Mouse (Mus musculus): ENCODE results near the gene Serpina1c.
"Not testable (repeated sequence)": the region's sequence is repeated elsewhere in the genome, so short reads cannot be mapped to it uniquely, and the experiment has no call there.

The Serpina1c gene

GRCm38 (mm10) chr12:103904837-103905340 is at the start of gene Serpina1c:
Gene Serpina1c, minus strand, starts transcription at chr12:103904887.
- POLR2A ChIA-PET, result interaction anchor here in 1 of 4 experiments (0.7 kb wide), 1 partner anchor 291 kb away, joined by 7 read pairs; no protein-coding TSS in a partner anchor
- CTCF ChIA-PET, result not testable (repeated sequence)

GRCm38 (mm10) chr12:103952972-103953371 is 48.3 kb upstream of the Serpina1c start:
- CTCF ChIA-PET, POLR2A ChIA-PET: not testable (repeated sequence)

- ChIA-PET CTCF (no interaction called here), POLR2A (no interaction called here)
These were observed 41.6 kb upstream of the Serpina1c start for GRCm38 (mm10) chr12:103946243-103946642.

GRCm38 (mm10) chr12:103909181-103909580 is 4.5 kb upstream of the Serpina1c start:
- CTCF ChIA-PET, POLR2A ChIA-PET: not testable (repeated sequence)

- CTCF ChIA-PET, result not testable (repeated sequence)
- POLR2A ChIA-PET, result interaction anchor here in 1 of 4 experiments (0.6 kb wide), 1 partner anchor 1198 kb away, joined by 3 read pairs; no protein-coding TSS in a partner anchor
These were observed 3.1 kb upstream of the Serpina1c start for GRCm38 (mm10) chr12:103907746-103908145.

GRCm38 (mm10) chr12:103901929-103902328 is 2.8 kb downstream of the Serpina1c start:
- CTCF ChIA-PET, POLR2A ChIA-PET: not testable (repeated sequence)

GRCm38 (mm10) chr12:103866873-103867272 is 37.8 kb downstream of the Serpina1c start:
- POLR2A ChIA-PET, CTCF ChIA-PET: not testable (repeated sequence)

GRCm38 (mm10) chr12:103863101-103863974 is 41.3 kb downstream of the Serpina1c start, which contains the start of gene Serpina1a:
Gene Serpina1a, minus strand, starts transcription at chr12:103863562.
- POLR2A ChIA-PET, CTCF ChIA-PET: not testable (repeated sequence)

GRCm38 (mm10) chr12:103860976-103861375 is 43.7 kb downstream of the Serpina1c start:
- POLR2A ChIA-PET, result no interaction called here
- CTCF ChIA-PET, result no interaction called here

GRCm38 (mm10) chr12:103860571-103860970 is 44.1 kb downstream of the Serpina1c start:
- CTCF ChIA-PET, POLR2A ChIA-PET: not testable (repeated sequence)

- POLR2A ChIA-PET, CTCF ChIA-PET: not testable (repeated sequence)
These were observed 45.1 kb downstream of the Serpina1c start for GRCm38 (mm10) chr12:103859584-103859983.

- POLR2A ChIA-PET, CTCF ChIA-PET: not testable (repeated sequence)
These were observed 51.7 kb downstream of the Serpina1c start for GRCm38 (mm10) chr12:103853032-103853431.

Measured in embryonic stem cell, embryonic (primary cell).